Mouse (Mus musculus) thymus, adult 2 months (tissue): ENCODE results near the gene Psmd14. TPM values are rescaled to one million over a fixed set of nuclear protein-coding genes. Genes with fewer than 3 reads are reported as not detected.

Experiments used
- DNase-seq: peaks from one replicate; pipeline ENCODE4 v3.0.0; 2021
- H3K27ac ChIP-seq: fragments of 200-500 bp; 2 replicates; pipeline ENCODE4 v1.5.1; 2012; ENCODE audit warnings: low read length, control low read depth; ENCODE audit not compliant: control insufficient read depth, insufficient read depth
- H3K27me3 ChIP-seq: fragments of 200-500 bp; 2 replicates; pipeline ENCODE4 v1.6.1; 2012; ENCODE audit warnings: mild to moderate bottlenecking, low read length, moderate library complexity, mixed read lengths; ENCODE audit not compliant: control insufficient read depth, insufficient read depth
- H3K36me3 ChIP-seq: fragments of 200-500 bp; 2 replicates; pipeline ENCODE4 v1.6.1; 2012; ENCODE audit warnings: mild to moderate bottlenecking, low read length, moderate library complexity; ENCODE audit not compliant: control insufficient read depth, insufficient read depth
- H3K4me1 ChIP-seq: fragments of 200-500 bp; replicated peaks from 2 replicates; pipeline ENCODE4 v1.6.1; 2012; ENCODE audit warnings: low read length; ENCODE audit not compliant: control insufficient read depth, insufficient read depth
- H3K4me3 ChIP-seq: fragments of 200-500 bp; 2 replicates; pipeline ENCODE4 v1.5.1; 2012; ENCODE audit warnings: mild to moderate bottlenecking, low read length, control low read depth, moderate library complexity; ENCODE audit not compliant: control insufficient read depth, insufficient read depth
- CTCF ChIP-seq: fragments of 200-500 bp; IDR thresholded peaks from 2 replicates; pipeline ENCODE4 v1.5.1; 2012; ENCODE audit warnings: mild to moderate bottlenecking, control low read depth, low read length, moderate library complexity, borderline replicate concordance; ENCODE audit not compliant: control insufficient read depth, poor library complexity, insufficient read depth; ENCODE audit errors: extremely low read depth
- POLR2A ChIP-seq: fragments of 200-500 bp; IDR thresholded peaks from 2 replicates; pipeline ENCODE4 v1.6.1; 2012; ENCODE audit warnings: mild to moderate bottlenecking, low read length, control low read depth, moderate library complexity; ENCODE audit not compliant: control insufficient read depth, poor library complexity, insufficient read depth; ENCODE audit errors: extremely low read depth
- WGBS: fragments of 180-500 bp; shearing (Covaris S2); methylation state at CpG from one replicate; pipeline ENCODE4 v1.1.7; 2018; 5-methylcytosine and 5-hydroxymethylcytosine counted together
- polyA plus RNA-seq: library from polyadenylated mRNA; depleted of rRNA; stranded (reverse); fragments of >200 nt; gene quantifications from 2 replicates; pipeline ENCODE4 v1.2.3, GENCODE M21; 2012; rRNA removed

Gene Psmd14
- polyA plus RNA-seq = 24.8 and 26.7 TPM in 2 replicates

- peak within 1 kb of the TSS; percentile 71 for H3K4me3 ChIP-seq
- H3K27me3 ChIP-seq = no peaks in the 10 kb centered on the region
- 7% methylated on average over 50 of the region's 52 CpGs for WGBS
- H3K36me3 ChIP-seq = no peaks in the 10 kb centered on the region
- H3K27ac ChIP-seq = no peak within 1 kb of the TSS
- peak; percentile 80 for DNase-seq
- peaks cover 5% of the 10 kb centered on the region for H3K4me1 ChIP-seq
- peak; percentile 36; the same call in 1 of the 2 replicates for TF ChIP-seq POLR2A
- no peak for TF ChIP-seq CTCF
Observed at GRCm38 (mm10) chr2:61711108-61712040, at the start of gene Psmd14. Gene Psmd14, plus strand, starts transcription at chr2:61711694.

DNA sequence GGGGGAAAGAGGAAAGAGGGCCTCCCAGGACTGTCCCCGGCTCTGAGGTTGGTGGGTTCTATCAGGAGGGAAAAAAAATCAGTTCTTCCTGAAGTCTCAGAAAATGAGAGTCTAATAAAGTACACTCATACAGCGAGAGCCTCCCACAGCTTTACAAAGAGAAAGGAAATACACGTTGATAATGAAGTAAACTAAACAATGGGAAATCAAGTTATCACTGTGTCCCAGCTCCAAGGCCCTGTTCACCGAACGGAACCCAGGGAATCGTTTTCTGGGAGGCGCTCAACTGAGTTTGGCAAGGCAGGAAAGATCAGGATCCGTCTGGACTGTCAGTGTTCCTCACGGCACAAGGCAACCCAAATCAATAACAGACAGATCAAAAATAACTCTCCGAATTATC is 48.7 kb upstream of the Psmd14 start:
- H3K27me3 ChIP-seq = no peaks in the 10 kb centered on the region
- H3K36me3 ChIP-seq = no peaks in the 10 kb centered on the region
- no peak overlapping the region for H3K4me3 ChIP-seq
- WGBS = 89% methylated on average over 10 of the region's 10 CpGs
- no peak overlapping the region for H3K27ac ChIP-seq
- no peak for TF ChIP-seq POLR2A
- TF ChIP-seq CTCF = no peak
- no peaks in the 10 kb centered on the region for H3K4me1 ChIP-seq
- DNase-seq = no peak

- TF ChIP-seq CTCF (no peak), POLR2A (no peak)
- H3K36me3 ChIP-seq = no peaks in the 10 kb centered on the region
- H3K4me1 ChIP-seq = no peaks in the 10 kb centered on the region
- WGBS = 82% methylated on average over 10 of the region's 10 CpGs
- H3K27ac ChIP-seq = no peak overlapping the region
- H3K4me3 ChIP-seq = no peak overlapping the region
- DNase-seq = no peak
- H3K27me3 ChIP-seq = no peaks in the 10 kb centered on the region
Observed at GRCm38 (mm10) chr2:61663573-61664241, 47.8 kb upstream of the Psmd14 start.

DNA sequence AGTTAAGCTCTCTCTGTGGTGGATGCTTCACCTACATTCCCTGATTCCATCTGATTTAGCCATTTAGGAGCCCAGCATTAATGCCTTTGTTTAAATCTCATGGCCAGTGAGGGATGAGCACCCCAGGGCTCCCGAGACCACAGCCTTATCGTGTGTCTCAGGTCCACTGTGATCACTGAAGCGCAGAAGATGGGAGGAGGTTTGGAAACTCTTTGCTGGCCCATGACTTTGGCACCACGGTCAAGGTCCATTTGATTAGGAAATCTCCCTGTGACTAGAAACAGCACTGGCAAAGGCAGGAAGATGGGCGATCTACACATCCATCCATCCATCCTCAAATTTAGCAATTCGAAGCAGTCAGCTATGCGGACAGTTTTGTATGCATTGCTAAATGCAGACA is 44.1 kb upstream of the Psmd14 start:
- no peak for DNase-seq
- WGBS = 92% methylated on average over 7 of the region's 7 CpGs
- Histone ChIP-seq H3K4me1 (no peaks in the 10 kb centered on the region), H3K27ac (no peak overlapping the region), H3K36me3 (no peaks in the 10 kb centered on the region), H3K27me3 (no peaks in the 10 kb centered on the region), H3K4me3 (no peak overlapping the region)
- no peak for TF ChIP-seq POLR2A
- TF ChIP-seq CTCF = no peak

DNA sequence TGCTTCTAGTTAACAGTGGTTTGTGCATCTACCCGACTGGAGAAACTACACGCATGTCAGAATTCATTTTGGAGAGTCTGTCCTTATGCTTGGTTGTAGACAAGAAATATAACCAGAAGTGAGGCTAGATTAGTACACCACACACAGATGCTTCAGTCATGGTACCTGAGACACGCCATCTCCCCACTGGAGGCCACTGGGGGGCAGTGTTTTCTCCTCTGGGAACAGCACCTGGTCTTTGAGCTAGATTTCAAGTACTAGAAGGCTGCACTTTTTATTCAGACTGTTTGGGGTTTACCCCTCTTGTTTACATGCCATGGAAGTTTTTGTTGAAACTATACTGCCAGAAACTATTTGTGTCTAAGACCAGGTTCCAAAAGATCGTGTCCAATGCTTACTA is 43.2 kb upstream of the Psmd14 start:
- Histone ChIP-seq H3K27ac (no peak overlapping the region), H3K36me3 (no peaks in the 10 kb centered on the region), H3K4me1 (no peaks in the 10 kb centered on the region), H3K4me3 (no peak overlapping the region), H3K27me3 (no peaks in the 10 kb centered on the region)
- peak; percentile 71 for DNase-seq
- WGBS = 30% methylated on average over 4 of the region's 4 CpGs
- TF ChIP-seq CTCF (no peak), POLR2A (no peak)

- Histone ChIP-seq H3K4me1 (no peaks in the 10 kb centered on the region), H3K27me3 (no peaks in the 10 kb centered on the region), H3K4me3 (no peak overlapping the region), H3K27ac (no peak overlapping the region), H3K36me3 (no peaks in the 10 kb centered on the region)
- TF ChIP-seq POLR2A (no peak), CTCF (no peak)
- 98% methylated on average over 3 of the region's 3 CpGs for WGBS
- no peak for DNase-seq
Observed at GRCm38 (mm10) chr2:61674555-61674954, 36.9 kb upstream of the Psmd14 start.

DNA sequence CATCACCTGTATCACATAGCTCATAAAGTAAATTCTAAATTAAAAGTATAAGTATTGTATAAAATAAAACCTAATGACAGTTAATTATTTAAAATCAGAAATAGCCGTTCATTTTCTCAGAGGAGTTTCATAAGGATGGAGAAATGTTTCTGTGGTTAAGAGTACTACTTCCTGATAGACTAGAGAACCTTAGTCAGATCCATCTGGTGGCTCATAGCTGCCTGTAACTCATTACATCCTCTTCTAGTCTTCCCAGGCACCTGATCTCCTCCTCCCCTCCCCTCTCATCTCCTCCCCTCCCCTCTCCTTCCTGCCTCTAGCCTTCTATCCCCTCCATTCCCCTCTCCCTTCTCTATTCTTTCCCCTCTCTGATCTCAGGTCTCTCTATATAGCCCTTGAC is 29.9 kb upstream of the Psmd14 start:
- no peaks in the 10 kb centered on the region for H3K4me1 ChIP-seq
- no peak overlapping the region for H3K4me3 ChIP-seq
- no peak overlapping the region for H3K27ac ChIP-seq
- WGBS = 4% methylated on average over 1 of the region's 1 CpGs
- H3K36me3 ChIP-seq = no peaks in the 10 kb centered on the region
- no peak for DNase-seq
- no peaks in the 10 kb centered on the region for H3K27me3 ChIP-seq
- TF ChIP-seq CTCF = no peak
- no peak for TF ChIP-seq POLR2A
